Mouse (Mus musculus) urinary bladder, postnatal 10 days (tissue): ENCODE measurements around the gene Txndc11.

Experiments
- DNase-seq: peaks from one replicate; pipeline ENCODE4 v3.0.0; 2022; ENCODE audit warnings: low spot score

Txndc11 gene

DNA sequence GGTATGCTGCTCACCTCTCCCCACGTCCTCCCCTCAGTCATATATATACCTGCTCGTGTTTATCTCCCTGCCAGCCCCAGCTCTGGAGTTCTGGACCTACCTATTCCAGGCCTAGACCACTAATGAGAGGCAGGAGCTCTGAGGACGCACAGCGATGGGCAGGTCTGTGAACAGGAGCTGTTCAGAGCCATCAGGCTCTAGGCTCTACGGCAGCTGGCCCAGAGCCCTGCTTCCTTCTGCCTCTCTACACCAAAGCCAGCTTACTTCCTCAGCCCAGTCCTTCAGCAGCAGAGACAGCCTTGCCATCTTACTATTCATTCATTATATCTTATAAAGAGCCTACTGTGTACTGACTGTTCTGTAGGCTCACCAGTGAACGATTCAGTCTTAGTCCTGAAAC, 69.7 kb downstream of the Txndc11 start:
- no peak for DNase-seq

DNA sequence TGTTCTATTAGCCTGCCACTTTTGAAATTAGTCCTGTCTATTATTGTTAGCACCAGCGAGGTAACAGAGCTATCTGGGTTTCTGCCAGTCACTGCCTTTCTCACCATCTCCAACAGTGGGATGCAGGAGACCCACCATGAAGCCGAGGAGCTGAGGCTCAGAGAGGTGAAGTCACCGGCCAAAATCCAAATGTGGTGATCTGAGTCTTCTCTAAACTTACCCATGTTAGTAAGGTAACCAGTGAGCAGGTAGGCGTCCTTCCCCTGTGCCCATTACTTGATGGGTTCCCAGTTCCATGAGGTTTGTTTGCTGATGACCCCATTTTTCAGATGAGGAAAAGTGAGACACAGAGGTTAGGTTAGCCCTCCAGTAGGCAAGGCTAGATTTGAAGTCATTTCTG, 70.1 kb downstream of the Txndc11 start:
- no peak for DNase-seq

DNA sequence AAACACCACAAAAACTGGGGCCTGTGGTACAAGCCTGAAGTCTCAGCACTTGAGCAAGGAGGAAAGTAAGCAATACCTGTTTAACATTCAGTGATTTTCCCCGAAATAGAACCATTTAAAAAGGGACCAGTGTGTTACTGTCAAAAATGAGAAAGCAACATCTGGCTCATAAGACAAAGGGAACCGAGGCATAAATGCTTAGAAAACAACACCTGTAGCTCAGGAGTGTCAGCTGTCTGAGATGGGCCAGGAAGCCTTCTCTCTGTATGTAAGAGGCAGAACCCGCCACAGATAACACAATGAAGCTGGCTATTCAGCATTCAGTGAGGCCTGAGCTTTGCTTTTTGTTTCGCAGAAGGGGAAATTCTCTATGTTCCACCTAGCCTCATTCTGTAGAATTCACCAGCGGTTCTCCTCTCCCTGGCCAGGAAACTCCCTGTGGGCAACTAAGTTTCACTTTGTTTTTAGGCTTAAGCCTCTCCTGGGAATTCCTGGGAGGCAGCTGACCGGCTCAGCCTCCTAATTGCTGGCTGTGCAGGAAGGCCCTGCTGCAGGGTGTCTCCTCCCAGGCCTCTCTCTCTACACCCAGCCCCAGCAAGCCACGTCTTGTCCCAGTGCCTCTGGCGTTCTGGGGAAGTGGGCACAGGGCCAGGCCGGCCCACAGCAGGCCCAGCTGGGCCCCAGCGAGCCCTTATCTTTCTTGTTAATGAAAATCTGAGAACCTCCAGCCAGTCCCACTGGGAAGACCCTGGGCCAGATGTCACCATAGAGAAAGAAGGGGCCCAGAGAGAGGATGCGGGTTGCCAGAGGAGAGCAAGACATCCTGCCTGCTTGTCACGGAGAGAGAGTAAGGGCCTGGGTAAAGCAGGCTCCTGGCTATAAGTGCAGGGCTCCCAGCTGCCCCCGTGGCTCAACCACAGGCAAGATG, 71.4 kb downstream of the Txndc11 start:
- DNase-seq, result peak; percentile 69

DNA sequence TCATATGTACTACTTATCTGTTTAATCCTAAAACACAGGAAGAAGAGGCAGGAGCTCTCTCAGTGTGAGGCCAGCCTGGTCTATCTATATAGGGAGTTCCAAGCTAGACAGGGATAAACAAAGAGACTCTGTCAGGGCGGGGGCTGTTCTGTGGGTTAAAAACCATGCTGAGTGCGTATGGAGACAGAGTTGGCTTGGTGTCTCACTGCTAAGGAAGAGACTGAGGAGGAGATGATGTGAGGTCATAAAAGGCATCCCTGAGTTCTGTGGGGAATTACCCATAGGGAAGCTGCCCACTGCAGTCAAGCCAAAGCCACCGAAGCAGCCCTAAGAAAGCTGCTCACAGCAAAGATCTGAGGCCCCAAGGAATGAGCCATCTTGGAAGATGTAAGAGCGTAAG, 73.8 kb downstream of the Txndc11 start, which contains the start of gene Snn:
Gene Snn (plus strand): TSS at position 301 of the 400 bp plus-strand sequence.
- no peak for DNase-seq

DNA sequence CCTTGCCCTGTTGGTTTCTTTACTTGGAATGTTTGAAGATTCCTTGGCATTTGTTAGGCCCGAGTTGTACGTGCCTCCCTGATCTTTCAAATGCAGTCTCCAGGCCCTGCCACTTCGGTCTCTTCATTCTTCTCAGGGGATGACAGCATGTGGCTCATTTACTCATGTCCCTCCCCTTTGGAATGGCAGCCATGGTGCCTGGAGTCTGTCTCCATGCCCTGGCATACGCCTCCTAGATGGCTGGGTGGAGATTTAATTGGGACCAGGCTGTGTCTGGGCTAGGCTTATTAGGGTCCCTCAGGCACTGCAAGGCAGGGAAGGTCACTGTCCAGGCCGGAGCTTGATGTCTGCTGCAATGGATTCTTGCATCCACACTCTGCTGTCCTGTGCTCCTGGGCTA, 78.5 kb downstream of the Txndc11 start:
- DNase-seq, result no peak

DNA sequence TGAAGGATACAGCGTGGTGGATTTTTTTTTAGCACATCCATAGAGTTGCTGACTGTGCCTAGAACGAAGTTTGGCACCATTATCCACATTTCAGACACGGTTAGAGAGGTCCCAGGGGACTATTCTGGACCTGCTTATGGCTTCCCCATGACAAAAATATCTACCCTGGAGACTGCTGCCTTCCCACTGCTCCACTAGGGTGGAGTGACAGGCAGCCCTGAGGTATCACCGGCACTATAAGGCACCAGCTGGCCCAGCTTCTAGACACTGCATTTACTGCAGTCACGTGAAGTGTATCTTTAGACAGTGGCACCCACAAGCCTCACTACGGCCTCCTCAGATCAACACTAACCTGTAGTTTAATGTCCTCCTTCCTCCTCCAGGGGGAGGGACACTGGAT, 79.6 kb downstream of the Txndc11 start:
- DNase-seq, result no peak

DNA sequence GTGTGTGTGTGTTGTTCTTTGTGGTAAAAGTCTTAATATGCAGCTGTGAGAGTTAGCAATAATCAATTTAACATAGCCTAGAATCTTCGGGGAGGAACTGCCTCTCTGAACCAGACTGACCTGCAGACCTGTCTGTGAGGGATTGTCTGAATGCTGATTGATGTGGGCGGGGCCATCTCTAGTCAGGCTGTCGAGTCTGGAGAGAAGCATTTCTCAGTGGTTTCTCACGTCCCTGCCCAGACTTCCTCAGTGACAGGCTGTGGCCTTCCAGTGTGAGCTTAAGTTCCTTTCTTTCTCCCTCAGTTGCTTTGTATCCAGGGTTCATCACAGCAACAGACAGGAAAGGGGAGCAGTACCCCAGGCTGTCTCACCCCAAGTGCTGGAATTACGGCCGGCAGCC, 80.0 kb downstream of the Txndc11 start:
- DNase-seq, result no peak

DNA sequence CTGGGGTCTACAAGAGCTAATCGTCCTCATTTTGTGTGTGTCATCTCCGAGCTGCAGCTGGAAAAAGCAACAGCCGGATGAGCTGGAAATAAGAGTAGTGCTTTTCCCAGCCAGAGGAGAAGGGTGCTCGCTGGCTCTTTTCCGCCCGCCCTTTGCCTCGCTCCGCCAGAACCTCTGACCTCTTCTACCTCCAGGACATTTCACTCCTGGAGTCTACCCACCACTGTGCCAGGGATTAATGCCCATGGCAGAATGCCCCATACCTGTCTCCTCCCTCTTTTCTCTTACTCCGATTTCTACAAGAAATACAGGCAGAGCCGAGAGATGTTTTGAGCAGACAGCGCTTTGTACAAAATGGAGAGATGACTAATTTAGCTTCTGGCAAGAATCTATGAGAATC, 83.3 kb downstream of the Txndc11 start:
- no peak for DNase-seq

DNA sequence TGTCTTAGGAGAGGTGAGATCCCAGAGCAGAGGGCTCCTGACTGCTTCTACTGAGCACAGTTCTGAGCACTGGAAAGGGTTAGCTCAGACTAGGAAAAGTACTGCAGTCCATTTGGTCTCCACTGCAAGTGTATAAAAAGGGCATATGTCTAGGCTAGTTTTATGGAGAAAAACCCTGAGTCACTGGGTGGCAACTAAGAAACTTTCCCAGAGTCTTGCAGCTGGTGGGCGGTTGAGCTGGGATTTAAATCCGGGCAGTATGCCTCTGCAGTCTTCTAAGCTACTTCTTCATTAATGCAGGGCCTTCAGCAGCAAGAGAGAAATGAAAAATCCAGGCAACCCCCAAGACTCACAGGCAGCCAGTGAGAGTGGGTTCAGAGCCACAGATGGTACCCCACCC, 84.2 kb downstream of the Txndc11 start:
- DNase-seq, result no peak

DNA sequence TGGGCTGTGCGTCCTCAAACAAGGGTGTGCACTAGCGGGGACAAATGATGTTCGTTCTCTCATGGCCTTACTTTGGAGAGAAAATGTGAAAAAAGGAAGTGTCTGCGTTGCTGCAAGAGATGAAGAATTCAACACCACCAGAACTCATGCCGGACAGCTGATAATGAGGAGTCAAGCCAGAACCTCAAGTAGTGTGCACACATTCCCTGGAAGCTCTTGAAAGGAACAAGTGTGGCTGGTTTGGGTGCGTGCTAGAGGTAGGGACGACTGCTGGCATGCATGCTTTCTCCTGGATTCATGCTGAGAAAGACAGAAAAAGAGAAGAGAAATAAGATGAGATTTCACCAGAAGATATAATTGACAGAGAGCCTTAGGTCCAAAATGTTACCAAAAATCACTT, 87.3 kb downstream of the Txndc11 start:
- no peak for DNase-seq

DNA sequence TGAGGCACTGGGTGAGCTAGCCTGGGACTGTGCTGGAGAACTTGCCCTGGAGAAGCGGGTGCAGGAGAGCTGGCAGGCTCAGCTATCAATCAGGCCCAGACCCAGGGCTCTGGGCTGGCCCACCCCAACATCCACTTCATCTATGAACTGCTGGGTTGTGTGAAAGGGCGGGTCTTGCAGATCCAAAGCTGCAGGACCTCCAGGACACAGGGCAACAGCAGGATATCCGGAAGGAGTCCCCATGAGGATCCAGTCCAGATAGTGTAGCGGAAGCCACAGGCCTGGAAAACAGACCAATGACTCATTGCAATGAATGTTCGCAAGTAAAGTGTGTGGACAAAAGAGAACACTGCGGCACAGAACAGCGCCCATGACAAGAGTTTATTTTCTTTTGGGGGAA, 88.0 kb downstream of the Txndc11 start:
- no peak for DNase-seq

DNA sequence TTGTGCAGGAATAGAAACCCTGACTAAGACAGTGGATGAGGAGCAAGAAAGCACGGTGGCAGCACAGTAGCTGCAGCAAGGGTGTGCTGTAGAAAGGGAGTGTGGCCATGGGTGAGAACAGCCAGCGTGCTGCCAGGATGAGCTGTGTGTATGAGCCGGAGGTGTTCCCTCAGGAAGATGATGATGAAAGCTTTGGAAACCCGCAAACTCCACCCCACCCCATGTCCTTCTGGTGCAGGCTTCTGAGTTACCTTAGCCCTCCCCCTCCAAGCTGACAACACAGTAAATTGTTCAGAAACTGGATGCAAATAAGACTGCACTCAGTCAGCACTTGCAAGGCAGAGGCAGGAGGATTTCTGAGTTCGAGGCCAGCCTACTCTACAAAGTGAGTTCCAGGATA, 91.2 kb downstream of the Txndc11 start:
- no peak for DNase-seq

DNA sequence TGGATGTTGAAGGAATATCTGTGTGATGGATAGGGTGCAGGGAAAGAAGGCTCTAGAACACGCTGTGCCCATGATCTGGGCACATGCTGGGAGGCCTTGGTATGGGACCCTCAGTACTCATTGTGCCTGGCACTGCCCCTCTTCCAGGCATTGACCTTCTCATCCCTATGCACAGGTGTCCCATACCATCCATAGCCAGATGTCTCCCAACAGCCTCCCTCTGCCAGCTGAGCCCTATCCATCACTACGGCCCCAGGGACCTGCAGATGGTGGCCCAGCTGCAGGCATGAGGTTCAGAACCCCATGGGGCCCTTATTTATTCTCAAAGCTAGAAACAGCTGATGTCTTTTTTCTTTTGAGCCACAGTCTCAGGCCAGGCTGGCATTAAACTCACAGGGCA, 93.8 kb downstream of the Txndc11 start:
- DNase-seq, result no peak

DNA sequence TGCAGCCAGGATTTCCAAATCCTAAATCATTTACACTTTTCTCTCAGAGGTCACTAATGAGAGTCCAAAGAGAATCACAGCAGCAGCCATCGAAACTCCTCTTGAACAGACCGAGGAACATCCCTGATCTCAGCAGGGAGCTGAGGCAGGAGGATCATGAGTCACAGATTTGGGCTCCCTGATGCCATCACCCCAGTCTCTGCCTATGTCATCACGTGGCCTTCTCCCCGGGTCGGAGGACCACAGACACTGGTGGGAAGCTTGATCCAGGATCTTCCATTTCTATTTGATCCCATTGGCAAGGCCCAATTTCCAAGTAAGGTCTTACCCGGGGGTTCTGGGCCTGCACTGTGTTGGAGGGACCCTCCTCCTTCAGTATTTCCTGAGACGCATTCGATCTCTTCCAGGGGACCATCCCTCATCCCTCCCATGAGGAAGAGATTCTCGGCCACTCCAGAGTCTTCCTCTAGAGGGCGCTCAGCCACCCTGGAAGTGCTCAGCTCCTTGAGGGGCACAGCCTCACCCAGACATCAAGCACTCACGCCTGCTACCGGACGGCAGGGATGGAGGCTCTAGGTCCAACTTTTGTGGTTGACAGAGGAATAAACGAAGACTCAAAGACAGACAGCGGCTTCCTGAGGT, 98.5 kb downstream of the Txndc11 start:
- no peak for DNase-seq

DNA sequence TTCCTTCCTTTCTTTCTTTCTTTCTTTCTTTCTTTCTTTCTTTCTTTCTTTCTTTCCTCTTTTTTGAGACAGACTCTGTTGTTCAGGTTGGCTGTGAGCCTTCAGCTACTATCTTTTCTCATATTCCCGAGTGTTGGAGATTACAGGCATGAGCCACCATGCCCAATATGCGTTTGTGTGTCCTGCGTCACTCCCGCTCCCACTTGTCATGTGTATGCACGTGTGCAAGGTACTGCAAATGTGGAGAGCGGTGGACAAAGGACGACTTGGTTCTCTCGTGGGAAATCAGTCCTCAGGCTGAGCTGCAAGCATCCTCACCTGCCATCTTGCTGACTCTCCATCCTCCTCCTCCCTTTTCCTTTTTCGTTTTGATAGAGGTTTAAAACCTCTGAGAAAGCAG, 99.2 kb downstream of the Txndc11 start:
- DNase-seq, result no peak

DNA sequence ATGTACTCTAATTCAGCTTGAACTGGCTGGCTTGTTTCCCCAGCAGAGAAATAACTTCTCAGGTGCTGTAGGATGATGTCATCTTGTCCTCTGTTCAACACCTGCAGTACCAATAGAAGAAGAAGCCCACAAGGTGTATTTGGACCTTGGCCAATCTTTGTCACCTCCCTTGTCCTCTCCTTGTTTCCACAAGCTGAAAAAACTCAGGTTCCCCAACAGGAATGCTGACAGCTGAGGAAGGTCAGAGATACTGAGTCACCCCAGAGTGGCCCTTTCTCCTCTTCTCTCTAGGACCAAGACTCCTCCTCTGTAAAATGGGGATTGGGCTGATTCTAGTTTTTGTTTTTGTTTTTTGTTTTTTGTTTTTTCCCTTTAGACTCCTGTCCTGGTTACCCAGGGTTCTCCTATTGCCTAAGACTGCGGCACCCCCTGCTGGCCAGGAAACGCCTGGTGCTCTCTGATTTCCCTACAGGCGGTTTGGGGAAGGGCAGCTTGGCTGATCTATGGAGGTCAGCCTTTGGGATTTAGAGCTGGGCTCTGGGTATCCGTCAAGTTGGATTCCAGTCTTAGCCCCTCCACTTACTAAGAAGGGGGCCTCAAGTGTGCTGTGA, 100.2 kb downstream of the Txndc11 start:
- DNase-seq, result peak; percentile 66

DNA sequence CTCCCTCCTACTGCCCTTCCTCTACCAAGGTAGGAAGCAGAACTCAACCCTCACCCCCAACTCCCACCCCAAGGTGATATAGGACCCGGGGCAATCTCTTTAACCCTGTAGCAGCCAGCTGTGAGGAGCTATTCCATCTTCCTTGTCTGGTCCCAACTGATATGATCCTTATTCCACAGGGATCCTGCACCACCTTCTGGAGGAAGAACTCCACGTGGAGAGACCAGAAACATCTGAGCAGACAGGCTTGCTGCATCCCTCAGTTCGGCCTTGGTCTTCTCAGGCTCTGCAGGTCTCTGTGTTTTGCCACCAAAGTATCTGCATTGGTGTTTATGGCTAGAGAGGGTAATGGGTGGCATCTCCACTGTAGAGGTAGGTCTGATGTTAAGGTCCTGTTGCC, 103.1 kb downstream of the Txndc11 start:
- no peak for DNase-seq

DNA sequence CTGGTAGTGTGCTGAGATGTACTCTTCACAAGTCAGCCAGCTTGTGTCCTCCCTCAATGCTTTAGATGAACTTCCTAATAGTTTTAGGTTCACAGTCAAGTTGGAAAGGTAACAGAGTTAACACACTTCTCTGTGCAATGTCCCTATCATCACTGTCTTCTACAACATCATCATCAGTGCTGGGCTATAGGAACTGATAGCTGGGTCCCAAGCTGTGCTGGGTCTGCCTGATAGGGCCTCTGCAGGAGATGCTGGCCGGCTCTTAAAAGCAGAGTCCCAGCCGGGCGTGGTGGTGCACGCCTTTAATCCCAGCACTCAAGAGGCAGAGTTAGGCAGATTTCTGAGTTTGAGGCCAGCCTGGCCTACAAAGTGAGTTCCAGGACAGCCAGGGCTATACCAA, 103.6 kb downstream of the Txndc11 start:
- no peak for DNase-seq

DNA sequence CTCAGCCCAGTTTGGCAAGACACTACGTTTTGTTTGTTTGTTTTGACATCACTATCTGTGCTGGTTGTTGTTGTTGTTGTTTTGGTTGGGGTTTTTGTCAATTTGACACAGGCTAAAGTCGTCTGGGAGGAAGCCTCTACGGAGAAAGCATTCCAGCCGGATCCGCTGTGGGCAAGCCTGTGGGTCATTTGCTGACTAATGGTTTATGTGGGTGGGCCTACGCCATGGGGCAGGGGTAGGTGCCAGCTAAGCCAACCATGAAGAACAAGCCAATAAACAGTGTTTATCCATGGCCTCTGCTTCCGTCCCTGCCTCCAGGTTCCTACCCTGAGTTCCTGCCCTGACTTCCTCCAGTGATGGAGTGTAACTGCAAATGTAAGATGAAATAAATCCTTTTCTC, 106.2 kb downstream of the Txndc11 start:
- no peak for DNase-seq
